Mouse (Mus musculus) lung, embryonic 15.5 days (tissue): ENCODE results near the gene Spata21. TPM values are rescaled to one million over a fixed set of nuclear protein-coding genes. Genes with fewer than 3 reads are reported as not detected.
A peak's percentile ranks its signal among the peaks of the same experiment; 100 is the strongest.
"Not testable (repeated sequence)": the region's sequence is repeated elsewhere in the genome, so short reads cannot be mapped to it uniquely, and the experiment has no call there.

Experiments
- ATAC-seq: fragments of 200-750 bp; cut with Nextera tagmentation; 2 replicates; pipeline ENCODE4 v1.8.0; 2017; ENCODE audit warnings: moderate number of reproducible peaks, borderline replicate concordance; ENCODE audit not compliant: low FRiP score, low TSS enrichment; ENCODE audit errors: extremely low read depth
- H3K27ac ChIP-seq: fragments of 300-500 bp; sonication (generic); 2 replicates; pipeline ENCODE4 v1.5.1; 2015; ENCODE audit warnings: moderate library complexity, mild to moderate bottlenecking, inconsistent platforms
- H3K27me3 ChIP-seq: fragments of 300-500 bp; sonication (generic); 2 replicates; pipeline ENCODE4 v1.6.1; 2015; ENCODE audit warnings: inconsistent platforms
- H3K36me3 ChIP-seq: fragments of 300-500 bp; sonication (generic); 2 replicates; pipeline ENCODE4 v1.6.1; 2015; ENCODE audit warnings: inconsistent platforms
- H3K4me1 ChIP-seq: fragments of 300-500 bp; sonication (generic); 2 replicates; pipeline ENCODE4 v1.6.1; 2015; ENCODE audit warnings: inconsistent platforms
- H3K4me2 ChIP-seq: fragments of 300-500 bp; sonication (generic); 2 replicates; pipeline ENCODE4 v1.6.1; 2015; ENCODE audit warnings: inconsistent platforms, mild to moderate bottlenecking, moderate library complexity
- H3K4me3 ChIP-seq: fragments of 300-500 bp; sonication (generic); 2 replicates; pipeline ENCODE4 v1.5.1; 2015; ENCODE audit warnings: mild to moderate bottlenecking, inconsistent platforms
- H3K9ac ChIP-seq: fragments of 300-500 bp; sonication (generic); 2 replicates; pipeline ENCODE4 v1.6.1; 2015; ENCODE audit warnings: inconsistent platforms
- H3K9me3 ChIP-seq: fragments of 300-500 bp; sonication (generic); 2 replicates; pipeline ENCODE4 v1.6.1; 2016; ENCODE audit warnings: inconsistent platforms
- WGBS: fragments of 180-500 bp; shearing (Covaris S2); methylation state at CpG from one replicate; pipeline ENCODE4 v1.1.7; 2015; 5-methylcytosine and 5-hydroxymethylcytosine counted together
- polyA plus RNA-seq: library from polyadenylated mRNA; unstranded; fragments of >200 nt; fragmentation: Nextera tagmentation; extraction: Ambion mirVana; gene quantifications from 2 replicates; pipeline ENCODE4 v1.2.1, GENCODE M21; 2015

Gene Spata21
- polyA plus RNA-seq, 1 experiment from 2014 or later, result 0.62 TPM

DNA sequence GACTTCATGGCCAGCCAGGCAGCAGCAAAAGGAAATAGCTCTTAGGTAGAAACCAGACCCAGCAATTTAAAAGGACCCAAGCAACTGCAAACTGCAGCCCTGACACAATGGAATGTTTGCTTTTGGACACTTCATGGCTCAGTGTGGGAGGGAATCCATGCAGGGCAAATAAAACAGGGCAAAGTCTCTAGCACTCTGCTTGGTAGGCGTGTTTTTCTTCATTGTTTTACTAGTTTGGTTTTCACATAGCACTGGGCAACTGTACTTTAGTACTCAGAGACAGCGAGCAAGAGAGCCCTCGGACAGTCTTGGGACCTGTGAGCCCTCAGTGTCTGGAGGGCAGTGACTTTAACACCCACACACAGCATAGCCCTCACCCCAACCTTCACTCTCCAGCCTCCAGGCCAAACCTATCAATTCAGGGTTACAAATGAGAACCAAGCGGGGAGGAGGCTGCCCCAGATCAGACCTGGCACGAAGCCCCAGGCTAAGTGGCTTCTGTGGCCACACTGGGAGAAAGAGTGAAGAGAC is 43.5 kb downstream of the Spata21 start:
- Histone ChIP-seq H3K4me3 (no peak overlapping the region), H3K27me3 (no peaks in the 10 kb centered on the region), H3K4me2 (peak overlapping the region; percentile 45), H3K27ac (peak overlapping the region; percentile 98), H3K9ac (0 out of 2 replicates have a peak overlapping the region, but pooled peaks have one; percentile 11), H3K9me3 (no peaks in the 10 kb centered on the region), H3K36me3 (peaks cover 5% of the 10 kb centered on the region; the same call in 1 of the 2 replicates), H3K4me1 (peaks cover 72% of the 10 kb centered on the region)
- peak; percentile 58 for ATAC-seq
- 30% methylated on average over 5 of the region's 5 CpGs for WGBS

DNA sequence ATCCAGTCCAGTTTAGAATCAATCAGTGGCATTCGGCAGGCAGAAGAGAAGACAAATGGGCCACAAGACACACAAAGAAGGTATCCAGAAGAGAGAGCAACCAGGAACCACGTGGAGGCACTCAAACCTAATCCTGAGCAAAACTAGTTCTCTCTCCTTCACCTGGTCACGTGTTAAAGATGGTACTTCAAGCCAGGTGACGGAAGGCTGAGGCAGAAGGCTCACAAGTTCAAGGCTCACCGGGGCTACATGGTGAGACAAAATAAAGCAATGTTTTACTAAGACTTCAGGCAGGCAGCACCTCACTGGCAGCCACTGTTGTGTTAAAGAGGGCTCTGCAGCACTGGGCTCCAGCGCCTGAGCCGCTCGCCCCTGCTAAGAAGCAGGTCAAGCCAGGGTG is 44.1 kb downstream of the Spata21 start:
- Histone ChIP-seq H3K9ac (no peak overlapping the region), H3K4me2 (peak overlapping the region; percentile 45), H3K4me1 (peaks cover 73% of the 10 kb centered on the region), H3K36me3 (peaks cover 1% of the 10 kb centered on the region; the same call in 1 of the 2 replicates), H3K27me3 (no peaks in the 10 kb centered on the region), H3K9me3 (no peaks in the 10 kb centered on the region), H3K27ac (peak overlapping the region; percentile 98), H3K4me3 (no peak overlapping the region)
- ATAC-seq, result no peak
- WGBS, result 33% methylated on average over 8 of the region's 8 CpGs

DNA sequence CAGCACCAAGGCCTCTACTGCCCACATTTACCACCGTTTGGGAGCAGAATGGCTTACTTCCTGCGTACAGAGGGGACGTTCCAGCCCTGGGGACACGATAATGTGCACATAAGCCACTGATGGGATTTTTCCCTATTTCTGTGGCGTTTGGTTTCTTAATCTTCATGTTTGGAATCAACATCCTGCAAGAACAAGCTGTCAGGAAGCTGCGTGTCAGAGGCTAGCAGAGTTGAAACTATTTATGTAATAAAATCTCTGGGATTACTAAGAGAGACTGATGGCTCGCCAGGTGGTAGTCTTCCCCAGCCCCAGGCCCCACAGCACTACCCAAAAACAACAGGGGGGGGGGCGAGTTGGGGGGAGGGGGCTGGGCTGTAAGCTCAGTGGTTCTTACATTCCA is 45.1 kb downstream of the Spata21 start:
- WGBS, result 21% methylated on average over 8 of the region's 8 CpGs
- ATAC-seq, result no peak
- H3K27ac ChIP-seq, result peak overlapping the region; percentile 98

DNA sequence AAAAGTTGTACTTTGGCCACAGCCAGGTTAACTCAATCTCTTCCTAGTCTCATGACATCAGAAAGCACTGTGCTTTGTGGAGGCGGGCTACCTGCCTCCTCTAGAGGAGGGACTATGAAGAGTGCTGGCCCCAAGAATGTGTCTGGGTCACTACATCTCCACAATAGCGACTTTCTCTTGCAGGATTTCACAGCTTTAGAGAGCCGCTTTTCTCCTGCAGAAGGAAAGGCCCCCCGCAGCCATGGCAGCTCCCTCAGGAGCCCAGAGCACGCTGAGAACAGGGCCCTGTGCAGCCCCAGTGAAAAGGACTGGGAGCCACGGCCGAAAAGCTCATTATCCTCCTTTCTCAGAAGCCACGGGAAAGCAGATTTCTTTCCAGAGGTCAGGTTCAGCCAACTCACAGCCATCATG is 45.9 kb downstream of the Spata21 start:
- no peak overlapping the region for H3K4me2 ChIP-seq
- no peak for ATAC-seq
- H3K27me3 ChIP-seq, result no peaks in the 10 kb centered on the region
- H3K9ac ChIP-seq, result no peak overlapping the region
- no peak overlapping the region for H3K4me3 ChIP-seq
- H3K9me3 ChIP-seq, result no peaks in the 10 kb centered on the region
- WGBS, result 39% methylated on average over 8 of the region's 8 CpGs
- peak overlapping the region; percentile 74 for H3K27ac ChIP-seq
- peaks cover 82% of the 10 kb centered on the region for H3K4me1 ChIP-seq
- no peaks in the 10 kb centered on the region for H3K36me3 ChIP-seq

More for the DNA sequence above, 45.1 kb downstream of the Spata21 start:
- H3K36me3 ChIP-seq, result no peaks in the 10 kb centered on the region
- no peaks in the 10 kb centered on the region for H3K27me3 ChIP-seq
- no peaks in the 10 kb centered on the region for H3K9me3 ChIP-seq
- H3K4me3 ChIP-seq, result no peak overlapping the region
- H3K4me1 ChIP-seq, result peaks cover 78% of the 10 kb centered on the region
- H3K9ac ChIP-seq, result no peak overlapping the region
- H3K4me2 ChIP-seq, result no peak overlapping the region

DNA sequence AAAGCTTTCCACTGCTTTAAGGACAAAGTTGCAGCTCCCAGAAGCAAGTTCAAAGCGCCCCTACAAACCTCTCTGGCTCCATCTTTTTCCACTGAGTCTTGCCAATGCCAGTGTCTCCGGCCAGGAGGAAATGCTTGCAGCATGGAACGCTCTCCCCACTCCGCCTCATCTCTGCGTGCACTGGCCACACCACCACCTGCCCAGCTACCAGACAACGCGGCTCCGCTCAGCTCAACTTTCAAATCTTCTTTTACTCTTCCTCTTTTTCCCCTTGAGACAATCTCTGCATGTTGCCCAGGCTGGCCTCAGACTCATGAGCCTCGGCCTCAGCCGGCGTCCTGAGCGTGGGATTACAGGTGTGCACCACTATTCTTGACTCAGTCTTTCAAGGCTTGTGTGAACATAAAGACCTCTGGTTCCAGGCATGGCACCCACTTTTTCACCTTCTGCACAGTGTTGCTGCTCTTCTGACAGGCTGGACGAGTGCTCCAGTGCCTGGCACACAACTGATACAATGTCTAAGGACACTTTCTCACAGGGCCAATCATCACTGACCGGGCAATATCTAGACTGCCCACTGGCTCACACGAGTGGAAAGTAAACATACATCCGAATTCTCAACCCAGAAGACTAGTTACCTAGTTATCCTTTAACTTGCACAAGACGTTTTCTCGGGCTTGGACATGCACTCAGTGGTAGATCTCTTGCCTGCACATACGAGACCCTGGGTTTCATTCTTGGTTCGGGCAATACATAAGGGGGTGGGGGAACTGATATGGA is 46.8 kb downstream of the Spata21 start:
- Histone ChIP-seq H3K4me1 (peaks cover 74% of the 10 kb centered on the region), H3K9me3 (no peaks in the 10 kb centered on the region), H3K4me2 (0 out of 2 replicates have a peak overlapping the region, but pooled peaks have one; percentile 19), H3K36me3 (no peaks in the 10 kb centered on the region), H3K27me3 (no peaks in the 10 kb centered on the region), H3K27ac (peak overlapping the region; percentile 74), H3K4me3 (no peak overlapping the region), H3K9ac (no peak overlapping the region)
- WGBS, result 63% methylated on average over 20 of the region's 20 CpGs
- ATAC-seq, result no peak

DNA sequence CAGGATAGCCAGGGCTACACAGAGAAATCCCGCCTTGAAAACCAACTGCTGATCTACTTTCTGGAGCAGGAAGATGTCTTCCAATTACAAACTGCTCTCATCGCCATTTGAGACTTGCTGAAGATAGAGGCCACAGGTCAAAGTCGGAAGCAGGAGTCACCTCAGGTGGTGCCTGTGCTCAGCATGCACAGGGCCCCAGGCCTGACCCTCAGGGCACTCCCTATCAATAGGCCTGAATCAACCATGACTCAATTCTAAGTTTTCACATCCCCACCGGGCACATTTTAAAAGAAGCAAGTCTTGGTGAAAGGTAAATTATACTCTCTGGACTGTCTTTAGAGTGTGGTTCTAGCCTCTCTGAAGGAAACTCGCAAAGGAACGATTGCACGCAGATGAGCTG is 48.0 kb downstream of the Spata21 start:
- WGBS, result 73% methylated on average over 7 of the region's 7 CpGs
- no peak for ATAC-seq
- Histone ChIP-seq H3K4me3 (no peak overlapping the region), H3K9ac (no peak overlapping the region), H3K27me3 (no peaks in the 10 kb centered on the region), H3K4me2 (no peak overlapping the region), H3K36me3 (no peaks in the 10 kb centered on the region), H3K4me1 (peaks cover 65% of the 10 kb centered on the region), H3K27ac (no peak overlapping the region), H3K9me3 (no peaks in the 10 kb centered on the region)

DNA sequence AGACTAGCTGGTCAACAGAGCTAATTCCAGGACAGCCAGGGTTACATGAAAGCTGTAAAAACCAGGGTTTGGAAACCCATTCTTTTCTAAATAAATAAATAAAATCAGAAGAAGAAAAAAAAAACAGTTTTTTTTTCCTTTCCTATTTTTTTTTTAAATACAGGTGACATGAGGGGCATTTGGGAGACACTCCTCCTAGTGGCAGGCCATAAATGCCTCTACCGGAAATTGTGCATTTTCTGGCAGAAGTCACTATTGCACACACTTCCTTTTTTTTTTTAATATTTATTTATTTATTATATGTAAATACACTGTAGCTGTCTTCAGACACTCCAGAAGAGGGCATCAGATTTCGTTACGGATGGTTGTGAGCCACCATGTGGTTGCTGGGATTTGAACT is 49.6 kb downstream of the Spata21 start:
- not testable (repeated sequence) for H3K36me3 ChIP-seq, H3K27me3 ChIP-seq, H3K27ac ChIP-seq, H3K9ac ChIP-seq, ATAC-seq, H3K9me3 ChIP-seq
- WGBS, result 47% methylated on average over 3 of the region's 3 CpGs
- Histone ChIP-seq H3K4me2 (peak overlapping the region; percentile 69), H3K4me1 (peaks cover 49% of the 10 kb centered on the region), H3K4me3 (peak overlapping the region; percentile 77; the same call in 1 of the 2 replicates)

DNA sequence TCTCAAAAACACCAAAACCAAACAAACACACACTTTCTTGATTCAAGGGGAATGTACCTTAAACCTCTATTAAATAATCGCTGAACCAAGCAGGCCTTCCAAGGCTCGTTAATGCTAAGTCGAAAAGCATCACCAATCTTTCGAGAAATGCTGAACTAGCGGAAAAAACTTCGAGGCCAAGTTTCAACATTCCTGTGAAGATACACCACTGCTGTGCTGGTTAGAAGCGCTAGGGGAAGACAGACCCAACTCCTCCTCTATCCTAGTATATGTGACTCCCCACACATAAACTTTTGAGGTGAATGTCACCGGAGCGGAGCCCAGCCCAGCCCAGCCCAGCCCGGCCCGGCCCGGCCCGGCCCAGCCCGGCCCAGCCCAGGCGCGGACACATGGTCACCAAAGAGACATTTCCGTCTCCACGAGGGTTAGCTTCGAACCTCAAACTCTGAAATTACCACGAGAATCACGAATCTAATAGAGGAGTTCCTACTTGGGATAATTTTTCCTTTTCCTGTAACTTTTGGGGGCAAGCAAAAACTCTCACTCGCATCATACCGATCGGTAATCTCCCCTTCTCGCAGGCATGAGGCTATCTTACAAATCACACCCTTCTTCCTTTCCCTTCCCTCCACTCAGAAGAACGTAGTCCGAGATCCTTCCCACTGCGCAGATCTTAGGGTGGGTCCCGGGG is 50.4 kb downstream of the Spata21 start:
- Histone ChIP-seq H3K4me2 (peak overlapping the region; percentile 69), H3K4me1 (peaks cover 43% of the 10 kb centered on the region), H3K4me3 (peak overlapping the region; percentile 77), H3K27me3 (no peaks in the 10 kb centered on the region), H3K9me3 (no peaks in the 10 kb centered on the region), H3K27ac (peak overlapping the region; percentile 96), H3K9ac (peak overlapping the region; percentile 82), H3K36me3 (no peaks in the 10 kb centered on the region)
- under 1% methylated on average over 29 of the region's 29 CpGs for WGBS
- ATAC-seq, result no peak

DNA sequence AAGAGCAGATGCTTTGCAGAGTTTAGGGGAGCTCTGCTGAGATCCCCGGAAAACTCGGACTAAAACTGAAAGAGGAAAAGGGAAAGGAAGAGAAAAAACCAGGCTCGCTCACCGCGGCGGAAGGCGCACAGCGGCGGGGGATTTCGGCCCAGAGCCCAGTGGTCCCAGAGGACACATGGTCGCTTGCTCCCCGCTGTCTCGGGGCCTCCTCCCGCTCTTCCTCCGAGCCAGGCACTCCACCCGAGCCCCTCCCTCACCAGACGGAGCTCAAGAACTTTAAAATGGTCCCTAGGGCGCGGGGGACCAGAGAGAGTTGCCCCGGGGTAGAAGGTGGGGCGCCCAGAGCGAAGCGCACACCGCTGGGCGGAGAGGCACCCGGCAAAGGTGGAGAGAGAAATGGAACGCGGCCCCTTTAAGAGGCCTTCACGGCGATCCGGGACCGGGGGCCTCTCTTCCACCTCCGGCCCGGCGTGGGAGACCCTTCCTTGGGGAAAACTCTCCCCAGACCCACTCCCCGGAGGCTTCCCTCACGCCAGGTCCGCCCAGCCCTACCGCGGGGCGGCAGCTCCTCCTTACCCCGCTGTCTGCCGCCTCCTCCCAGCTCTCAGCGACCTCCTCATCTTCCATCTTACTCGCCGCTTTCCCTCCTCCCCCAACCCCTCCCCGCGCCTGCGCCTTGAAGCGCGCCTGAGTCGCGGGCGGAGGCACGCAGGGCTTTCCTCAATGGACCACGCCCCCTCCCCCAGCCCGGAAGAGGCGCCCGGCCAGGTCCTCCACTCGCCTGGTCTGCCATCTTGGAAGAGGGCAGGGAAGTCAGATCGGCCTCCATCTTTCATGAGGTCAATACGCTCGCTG is 51.2 kb downstream of the Spata21 start, which contains the start of gene Szrd1:
Gene Szrd1 (minus strand): TSS at position 660 of the 855 bp plus-strand sequence.
- no peaks in the 10 kb centered on the region for H3K36me3 ChIP-seq
- H3K4me3 ChIP-seq, result peak within 1 kb of the TSS; percentile 77
- peak within 1 kb of the TSS; percentile 96 for H3K27ac ChIP-seq
- no peaks in the 10 kb centered on the region for H3K9me3 ChIP-seq
- WGBS, result 1% methylated on average over 61 of the region's 63 CpGs
- peak within 1 kb of the TSS; percentile 69 for H3K4me2 ChIP-seq
- peak within 1 kb of the TSS; percentile 82 for H3K9ac ChIP-seq
- peaks cover 37% of the 10 kb centered on the region for H3K4me1 ChIP-seq
- peak; percentile 94 for ATAC-seq
- H3K27me3 ChIP-seq, result no peaks in the 10 kb centered on the region

DNA sequence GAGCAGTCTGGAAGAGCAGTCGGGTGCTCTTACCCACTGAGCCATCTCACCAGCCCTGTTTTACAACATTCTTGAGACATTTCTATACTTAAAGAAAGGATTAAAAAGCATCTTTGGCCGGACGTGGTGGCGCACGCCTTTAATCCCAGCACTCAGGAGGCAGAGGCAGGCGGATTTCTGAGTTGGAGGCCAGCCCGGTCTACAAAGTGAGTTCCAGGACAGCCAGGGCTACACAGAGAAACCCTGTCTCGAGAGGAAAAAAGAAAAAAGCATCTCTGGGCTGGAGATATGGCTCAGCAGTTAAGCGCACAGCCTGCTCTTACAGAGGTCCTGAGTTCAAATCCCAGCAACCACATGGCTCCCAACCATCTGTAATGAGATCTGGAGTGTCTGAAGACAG is 52.2 kb downstream of the Spata21 start:
- H3K9ac ChIP-seq, H3K36me3 ChIP-seq, H3K4me2 ChIP-seq, H3K9me3 ChIP-seq, H3K27me3 ChIP-seq, H3K4me3 ChIP-seq, ATAC-seq, H3K27ac ChIP-seq: not testable (repeated sequence)
- WGBS, result 80% methylated on average over 9 of the region's 9 CpGs
- peaks cover 27% of the 10 kb centered on the region for H3K4me1 ChIP-seq

DNA sequence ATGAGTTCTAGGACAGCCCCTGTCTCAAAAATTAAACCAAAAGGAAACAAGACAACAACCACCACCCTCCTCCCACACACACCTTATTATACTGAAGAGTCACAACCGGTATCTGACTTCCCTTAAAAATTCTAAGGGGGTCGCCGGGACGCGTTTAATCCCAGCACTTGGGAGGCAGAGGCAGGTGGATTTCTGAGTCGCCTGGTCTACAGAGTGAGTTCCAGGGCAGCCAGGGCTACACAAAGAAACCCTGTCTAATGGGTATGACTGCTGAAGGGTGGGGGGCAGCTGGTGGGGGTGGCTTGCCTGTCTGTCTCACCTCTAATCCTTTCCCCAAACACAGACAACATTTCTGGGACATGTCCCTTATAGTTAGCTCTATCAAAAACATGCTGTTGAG is 52.8 kb downstream of the Spata21 start:
- Histone ChIP-seq H3K4me2 (no peak overlapping the region), H3K4me3 (no peak overlapping the region), H3K27me3 (no peaks in the 10 kb centered on the region), H3K4me1 (peaks cover 23% of the 10 kb centered on the region), H3K27ac (no peak overlapping the region), H3K9ac (no peak overlapping the region), H3K36me3 (no peaks in the 10 kb centered on the region), H3K9me3 (no peaks in the 10 kb centered on the region)
- ATAC-seq, result no peak
- 85% methylated on average over 6 of the region's 6 CpGs for WGBS
